Mouse (Mus musculus) kidney, adult 2 months (tissue): ENCODE results near the gene Ndufb7. TPM values are rescaled to one million over a fixed set of nuclear protein-coding genes. Genes with fewer than 3 reads are reported as not detected.

Source experiments
- DNase-seq: peaks from one replicate; pipeline ENCODE4 v3.0.0; 2021
- H3K27ac ChIP-seq: fragments of 200-500 bp; 2 replicates; pipeline ENCODE4 v1.5.1; 2012; ENCODE audit warnings: low read depth, low read length, control low read depth, inconsistent platforms; ENCODE audit not compliant: insufficient read depth
- H3K27me3 ChIP-seq: fragments of 200-500 bp; replicated peaks from 2 replicates; pipeline ENCODE4 v1.6.1; 2012; ENCODE audit warnings: mild to moderate bottlenecking, moderate library complexity, low read length, inconsistent platforms; ENCODE audit not compliant: control insufficient read depth, insufficient read depth
- H3K36me3 ChIP-seq: fragments of 200-500 bp; 2 replicates; pipeline ENCODE4 v1.6.1; 2012; ENCODE audit warnings: mild to moderate bottlenecking, moderate library complexity, low read length, inconsistent platforms; ENCODE audit not compliant: control insufficient read depth, insufficient read depth
- H3K4me1 ChIP-seq: fragments of 200-500 bp; 2 replicates; pipeline ENCODE4 v1.6.1; 2011; ENCODE audit warnings: low read length; ENCODE audit not compliant: control insufficient read depth, insufficient read depth
- H3K4me3 ChIP-seq: fragments of 200-500 bp; 2 replicates; pipeline ENCODE4 v1.5.1; 2011; ENCODE audit warnings: mild to moderate bottlenecking, low read depth, low read length, control low read depth; ENCODE audit not compliant: insufficient read depth
- CTCF ChIP-seq: fragments of 200-500 bp; conservative IDR thresholded peaks from 2 replicates; pipeline ENCODE4 v1.5.1; 2011; ENCODE audit warnings: low read depth, mild to moderate bottlenecking, control low read depth, low read length, moderate library complexity, mixed read lengths; ENCODE audit not compliant: insufficient read depth, insufficient read length
- POLR2A ChIP-seq: fragments of 200-500 bp; IDR thresholded peaks from one replicate; pipeline ENCODE4 v1.6.1; 2011; ENCODE audit warnings: low read depth, low read length, control low read depth
- WGBS: fragments of 180-500 bp; shearing (Covaris S2); methylation state at CpG from one replicate; pipeline ENCODE4 v1.1.7; 2018; 5-methylcytosine and 5-hydroxymethylcytosine counted together
- polyA plus RNA-seq: library from polyadenylated mRNA; depleted of rRNA; stranded (reverse); fragments of >200 nt; gene quantifications from 2 replicates; pipeline ENCODE4 v1.2.3, GENCODE M21; 2012; rRNA removed

Gene Ndufb7
- polyA plus RNA-seq, 1 experiment = 720 TPM

DNA sequence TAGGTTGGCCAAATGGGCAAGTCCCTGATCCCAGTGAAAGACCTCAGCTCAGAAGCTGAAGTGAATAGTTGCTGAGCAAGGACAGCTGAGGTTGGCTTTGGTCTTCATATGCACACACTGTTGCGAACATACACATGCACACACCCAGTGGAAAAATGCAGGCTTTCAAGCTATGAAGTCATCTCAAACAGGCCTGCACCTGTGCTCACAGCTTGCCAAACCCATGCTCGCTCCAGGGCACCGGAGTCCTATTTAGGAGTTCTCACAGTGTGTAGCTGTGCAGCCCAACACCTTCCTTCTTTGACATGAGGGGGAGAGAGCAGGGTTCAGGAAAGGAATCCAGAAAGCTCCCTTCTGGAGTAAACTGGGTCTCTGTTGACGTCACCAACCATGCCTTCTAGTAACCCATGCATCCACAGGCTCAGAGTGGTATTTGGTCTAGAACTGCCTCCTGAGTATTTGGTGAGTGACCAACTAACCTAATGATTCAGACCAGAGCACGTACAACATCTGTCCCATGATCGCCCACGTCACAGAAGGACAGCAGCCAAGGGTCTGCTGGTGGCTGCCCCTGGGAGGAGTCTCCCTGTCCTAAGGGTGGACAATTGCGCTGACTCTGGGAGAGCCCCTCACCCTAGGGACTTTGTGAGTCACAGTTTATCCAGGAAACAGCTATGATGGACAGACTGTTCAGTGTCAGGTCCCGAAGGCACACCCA, 53.3 kb downstream of the Ndufb7 start:
- no peak overlapping the region for H3K27ac ChIP-seq
- TF ChIP-seq CTCF (no peak), POLR2A (no peak)
- DNase-seq = no peak
- H3K27me3 ChIP-seq = no peaks in the 10 kb centered on the region
- 78% methylated on average over 9 of the region's 9 CpGs for WGBS
- H3K36me3 ChIP-seq = no peaks in the 10 kb centered on the region
- no peak overlapping the region for H3K4me3 ChIP-seq
- H3K4me1 ChIP-seq = no peaks in the 10 kb centered on the region

Other genes starting within 250 kb of the Ndufb7 start
- gene Elmod2, start 234.2 kb upstream of the Ndufb7 start, polyA plus RNA-seq = 3.6 and 4.1 TPM in 2 replicates
- gene Mgat4d, start 218.2 kb upstream of the Ndufb7 start, polyA plus RNA-seq = not detected in 2 replicates
- 0.03 and 0.06 TPM in 2 replicates for gene Clgn, start 176.8 kb upstream of the Ndufb7 start, polyA plus RNA-seq
- gene Scoc, start 108.3 kb upstream of the Ndufb7 start, polyA plus RNA-seq = 15.9 and 24.5 TPM in 2 replicates
- not detected in 2 replicates for gene Olfr370, start 30.9 kb upstream of the Ndufb7 start, polyA plus RNA-seq
- 793 and 827 TPM in 2 replicates for gene Tecr, start 41.3 kb downstream of the Ndufb7 start, polyA plus RNA-seq
- gene Dnajb1, start 41.5 kb downstream of the Ndufb7 start, polyA plus RNA-seq = 32.2 and 33.2 TPM in 2 replicates
- gene Gipc1, start 86.0 kb downstream of the Ndufb7 start, polyA plus RNA-seq = 57.6 and 66.6 TPM in 2 replicates
- gene Ptger1, start 100.0 kb downstream of the Ndufb7 start, polyA plus RNA-seq = 21.8 and 23.3 TPM in 2 replicates
- 81.9 and 98.1 TPM in 2 replicates for gene Pkn1, start 132.5 kb downstream of the Ndufb7 start, polyA plus RNA-seq
- gene Ddx39, start 148.5 kb downstream of the Ndufb7 start, polyA plus RNA-seq = 25.1 and 28.7 TPM in 2 replicates
- 45.1 and 46.6 TPM in 2 replicates for gene Adgre5, start 174.7 kb downstream of the Ndufb7 start, polyA plus RNA-seq